Mouse (Mus musculus): Measurements from ENCODE around the gene 2210408I21Rik. TPM values are rescaled to one million over a fixed set of nuclear protein-coding genes. Genes with fewer than 3 reads are reported as not detected.

2210408I21Rik gene
- polyA plus RNA-seq, 1 experiment from 2014 or later = 5.2 TPM

DNA sequence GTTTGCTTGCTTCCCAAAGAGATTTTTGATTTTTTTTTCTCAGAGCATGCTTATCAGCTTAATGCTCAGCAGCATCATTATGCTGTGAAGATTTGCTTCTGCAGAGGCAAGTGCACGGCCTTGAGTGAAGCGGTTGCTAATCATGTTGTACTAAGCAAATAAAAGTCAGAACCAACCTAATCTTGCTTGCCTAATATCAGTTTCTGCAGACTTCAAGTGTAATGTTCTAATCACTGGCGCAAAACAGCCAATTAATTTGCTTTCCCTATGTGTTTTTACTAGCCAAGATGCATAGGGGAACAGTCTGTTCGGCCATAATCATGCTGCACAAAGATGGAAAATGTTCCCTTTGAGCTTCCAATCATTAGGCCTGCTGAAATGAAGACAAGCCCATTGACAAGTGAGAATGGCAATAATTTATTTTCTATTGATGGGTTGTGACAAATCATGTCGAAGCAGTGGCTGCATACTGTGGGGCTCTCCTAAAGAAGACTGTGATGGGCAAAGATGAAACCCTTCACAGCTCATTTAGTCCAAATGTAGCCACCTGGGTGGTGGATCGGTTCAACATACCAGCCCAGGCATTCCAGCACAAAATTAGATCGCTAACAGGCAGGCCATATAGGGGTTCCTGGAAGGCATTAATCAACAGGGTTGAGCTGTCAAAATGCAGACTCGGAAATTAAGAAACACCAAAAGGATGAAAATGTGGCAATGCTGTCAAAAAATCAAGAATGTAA, 393.8 kb downstream of the 2210408I21Rik start:
- Histone ChIP-seq H3K36me3 (ENCODE audit: control insufficient read depth, insufficient read depth) (no peaks in the 10 kb centered on the region), H3K27me3 (ENCODE audit: control insufficient read depth, insufficient read depth, low read length) (no peaks in the 10 kb centered on the region), H3K4me3 (ENCODE audit: low read length) (no peak overlapping the region), H3K27ac (ENCODE audit: low read length) (no peak overlapping the region), H3K9ac (ENCODE audit: low read length) (no peak overlapping the region), H3K4me1 (ENCODE audit: control insufficient read depth, insufficient read depth, low read length) (no peaks in the 10 kb centered on the region), H3K4me2 (ENCODE audit: low read depth, low read length) (no peak overlapping the region), H3K9me3 (replicated peaks; ENCODE audit: control insufficient read depth, low read length) (no peaks in the 10 kb centered on the region)
- ATAC-seq (replicated peaks; ENCODE audit: extremely low read depth, insufficient read depth, low FRiP score) = no peak
- 66% methylated on average over 8 of the region's 8 CpGs for WGBS

DNA sequence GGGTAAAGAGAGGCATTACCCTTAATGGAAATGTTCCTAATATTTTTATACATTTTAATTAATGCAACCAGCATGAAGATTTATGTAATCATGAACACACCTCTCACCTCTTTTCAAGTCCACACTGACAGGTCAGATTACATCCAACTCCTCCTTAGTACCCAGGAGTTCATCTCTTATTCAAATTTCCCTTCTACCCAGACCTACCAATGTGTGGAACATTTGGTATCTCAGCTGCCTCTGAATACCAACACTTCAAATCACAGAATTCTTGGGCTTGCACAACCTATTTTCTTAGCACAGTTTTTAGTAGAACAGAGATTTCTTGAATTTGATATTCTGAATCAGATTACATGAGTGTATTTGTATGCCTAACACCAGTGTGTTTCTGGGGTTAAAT, 394.4 kb downstream of the 2210408I21Rik start:
- no peak for ATAC-seq (replicated peaks; ENCODE audit: extremely low read depth, insufficient read depth, low FRiP score)
- no peak overlapping the region for H3K27ac ChIP-seq (ENCODE audit: low read length)

DNA sequence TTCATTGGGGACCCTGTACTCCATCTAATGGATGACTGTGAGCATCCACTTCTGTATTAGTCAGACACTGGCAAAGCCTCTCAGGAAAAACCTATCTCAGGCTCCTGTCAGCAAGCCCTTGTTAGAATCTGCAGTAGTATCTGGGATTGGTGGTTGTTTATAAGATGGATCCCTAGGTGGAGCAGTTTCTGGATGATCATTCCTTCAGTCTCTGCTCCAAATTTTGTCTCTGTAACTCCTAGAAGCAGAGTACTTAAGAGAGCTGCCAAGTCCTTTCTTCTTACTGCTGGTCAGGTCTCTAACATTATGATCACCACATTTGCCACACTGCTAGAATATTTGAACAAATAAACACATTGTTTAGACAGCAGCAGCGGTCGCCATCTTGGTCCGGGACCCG, 402.1 kb downstream of the 2210408I21Rik start:
- WGBS = 82% methylated on average over 4 of the region's 4 CpGs
- no peaks in the 10 kb centered on the region for H3K27me3 ChIP-seq (ENCODE audit: control insufficient read depth, insufficient read depth, low read length)
- no peak for ATAC-seq (replicated peaks; ENCODE audit: extremely low read depth, insufficient read depth, low FRiP score)
- H3K9ac ChIP-seq (ENCODE audit: low read length) = no peak overlapping the region
- H3K9me3 ChIP-seq (replicated peaks; ENCODE audit: control insufficient read depth, low read length) = no peaks in the 10 kb centered on the region
- no peak overlapping the region for H3K4me3 ChIP-seq (ENCODE audit: low read length)
- H3K27ac ChIP-seq (ENCODE audit: low read length) = no peak overlapping the region
- H3K4me2 ChIP-seq (ENCODE audit: low read depth, low read length) = no peak overlapping the region
- H3K36me3 ChIP-seq (ENCODE audit: control insufficient read depth, insufficient read depth) = no peaks in the 10 kb centered on the region
- H3K4me1 ChIP-seq (ENCODE audit: control insufficient read depth, insufficient read depth, low read length) = no peaks in the 10 kb centered on the region

More for the DNA sequence above, 394.4 kb downstream of the 2210408I21Rik start:
- H3K36me3 ChIP-seq (ENCODE audit: control insufficient read depth, insufficient read depth) = no peaks in the 10 kb centered on the region
- no peak overlapping the region for H3K9ac ChIP-seq (ENCODE audit: low read length)
- no peak overlapping the region for H3K4me2 ChIP-seq (ENCODE audit: low read depth, low read length)
- no peaks in the 10 kb centered on the region for H3K9me3 ChIP-seq (replicated peaks; ENCODE audit: control insufficient read depth, low read length)
- no peak overlapping the region for H3K4me3 ChIP-seq (ENCODE audit: low read length)
- H3K4me1 ChIP-seq (ENCODE audit: control insufficient read depth, insufficient read depth, low read length) = no peaks in the 10 kb centered on the region
- H3K27me3 ChIP-seq (ENCODE audit: control insufficient read depth, insufficient read depth, low read length) = no peaks in the 10 kb centered on the region

DNA sequence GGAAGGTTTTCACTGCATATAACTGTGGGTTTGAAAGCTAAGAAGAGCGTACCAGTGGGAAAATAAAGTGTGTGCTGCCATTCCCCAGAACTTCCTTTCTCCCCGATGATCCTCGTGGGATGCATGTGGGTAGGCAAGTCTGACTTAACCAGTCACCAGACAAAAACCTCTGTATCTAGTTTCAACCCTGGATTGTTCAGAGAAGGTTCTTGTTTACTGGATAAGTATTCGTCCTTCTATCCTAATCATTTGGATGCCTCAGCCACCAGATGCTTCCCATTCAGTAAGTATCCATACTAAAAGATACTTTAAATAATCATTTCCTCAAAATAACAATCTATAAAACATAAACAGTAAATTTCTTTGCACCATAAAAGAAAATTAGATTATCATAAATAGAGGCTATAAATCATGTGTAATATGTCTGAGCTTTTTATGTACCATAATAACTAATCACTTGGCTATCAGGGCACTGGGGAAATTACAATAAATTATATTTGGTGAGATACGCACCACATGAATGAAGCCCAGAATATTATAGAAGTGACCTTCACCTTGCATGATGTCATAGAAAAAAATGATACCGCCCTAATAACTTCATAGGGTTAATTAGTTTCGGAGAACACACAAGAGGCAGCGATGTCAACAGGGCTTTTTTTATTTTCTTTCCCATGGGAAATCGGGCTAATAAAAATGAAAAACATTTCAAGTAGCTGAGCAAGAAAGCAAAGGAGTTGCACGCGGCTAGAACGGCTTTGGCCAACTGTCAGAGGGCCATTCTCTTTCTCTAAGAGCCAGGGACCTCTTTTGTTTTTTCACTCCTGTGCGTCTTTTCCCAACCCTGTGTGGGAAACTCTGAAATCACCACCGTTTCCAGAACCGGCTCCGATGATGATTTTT, 412.4 kb downstream of the 2210408I21Rik start:
- Histone ChIP-seq H3K36me3 (ENCODE audit: control insufficient read depth, insufficient read depth) (no peaks in the 10 kb centered on the region), H3K4me2 (ENCODE audit: low read depth, low read length) (no peak overlapping the region)

DNA sequence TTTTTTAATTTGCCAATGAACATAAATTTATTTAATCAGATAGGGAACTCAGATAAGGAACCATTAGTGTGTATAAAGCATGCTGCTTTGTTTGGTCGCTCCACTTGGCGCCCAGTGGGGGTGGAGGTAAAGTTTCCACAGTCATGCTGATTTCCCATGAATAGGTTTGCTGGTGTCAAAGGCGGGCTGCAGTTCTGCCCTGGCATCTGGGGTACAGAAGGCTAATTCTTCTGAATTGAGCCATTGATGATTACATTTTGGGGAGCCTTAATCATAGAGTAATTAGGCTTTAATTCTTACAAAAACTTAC, 413.0 kb downstream of the 2210408I21Rik start:
- Histone ChIP-seq H3K27me3 (ENCODE audit: control insufficient read depth, insufficient read depth, low read length) (no peaks in the 10 kb centered on the region), H3K4me1 (ENCODE audit: control insufficient read depth, insufficient read depth, low read length) (no peaks in the 10 kb centered on the region), H3K4me2 (ENCODE audit: low read depth, low read length) (no peak overlapping the region), H3K9me3 (replicated peaks; ENCODE audit: control insufficient read depth, low read length) (no peaks in the 10 kb centered on the region), H3K9ac (ENCODE audit: low read length) (no peak overlapping the region), H3K27ac (ENCODE audit: low read length) (no peak overlapping the region), H3K4me3 (ENCODE audit: low read length) (no peak overlapping the region), H3K36me3 (ENCODE audit: control insufficient read depth, insufficient read depth) (no peaks in the 10 kb centered on the region)
- no peak for ATAC-seq (replicated peaks; ENCODE audit: extremely low read depth, insufficient read depth, low FRiP score)
- WGBS = 27% methylated on average over 3 of the region's 3 CpGs

More for the DNA sequence above, 412.4 kb downstream of the 2210408I21Rik start:
- H3K4me1 ChIP-seq (ENCODE audit: control insufficient read depth, insufficient read depth, low read length) = no peaks in the 10 kb centered on the region
- no peaks in the 10 kb centered on the region for H3K27me3 ChIP-seq (ENCODE audit: control insufficient read depth, insufficient read depth, low read length)
- WGBS = 55% methylated on average over 16 of the region's 16 CpGs
- ATAC-seq (replicated peaks; ENCODE audit: extremely low read depth, insufficient read depth, low FRiP score) = no peak
- H3K9ac ChIP-seq (ENCODE audit: low read length) = no peak overlapping the region
- no peaks in the 10 kb centered on the region for H3K9me3 ChIP-seq (replicated peaks; ENCODE audit: control insufficient read depth, low read length)
- H3K27ac ChIP-seq (ENCODE audit: low read length) = no peak overlapping the region
- H3K4me3 ChIP-seq (ENCODE audit: low read length) = no peak overlapping the region

DNA sequence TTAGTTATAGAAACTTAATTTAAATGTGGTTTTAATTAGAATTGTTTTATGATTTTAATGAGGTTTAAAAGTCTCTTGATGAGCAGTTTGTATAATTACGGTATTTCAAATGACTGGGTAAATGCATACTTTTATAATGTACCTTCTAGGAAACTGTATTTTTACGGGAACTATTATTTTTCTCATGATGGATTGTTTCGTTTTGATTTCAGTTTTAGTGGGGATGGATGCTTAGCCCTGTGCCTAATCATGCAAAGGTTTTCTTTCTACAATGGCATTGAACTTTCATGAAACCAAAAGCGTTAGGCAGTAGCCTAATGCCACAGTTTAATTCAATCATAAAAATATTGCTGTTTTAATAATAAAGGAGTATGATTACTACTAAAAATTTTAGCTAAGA, 413.4 kb downstream of the 2210408I21Rik start:
- ATAC-seq (replicated peaks; ENCODE audit: extremely low read depth, insufficient read depth, low FRiP score) = no peak
- 84% methylated on average over 4 of the region's 4 CpGs for WGBS
- no peaks in the 10 kb centered on the region for H3K9me3 ChIP-seq (replicated peaks; ENCODE audit: control insufficient read depth, low read length)

DNA sequence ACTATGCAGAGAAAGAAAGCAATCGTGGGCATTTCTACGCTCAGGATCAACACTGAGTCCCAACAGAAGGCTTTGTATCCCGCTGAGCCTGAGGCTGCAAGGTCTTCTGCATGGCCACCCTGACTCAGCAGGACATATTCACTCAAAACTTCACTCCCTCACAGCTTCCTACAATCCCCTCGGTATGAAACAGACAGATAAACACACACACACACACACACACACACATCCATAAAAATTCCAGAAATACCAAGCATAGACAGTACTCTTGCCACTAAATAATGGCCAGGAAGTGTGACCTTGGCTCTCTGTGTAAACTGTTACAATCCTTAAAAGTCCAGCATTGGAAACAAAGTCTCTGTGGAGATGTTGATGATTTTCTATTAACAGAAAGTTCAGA, 458.7 kb downstream of the 2210408I21Rik start:
- Histone ChIP-seq H3K9me3 (replicated peaks; ENCODE audit: control insufficient read depth, low read length) (peaks cover 2% of the 10 kb centered on the region; the same call in 1 of the 2 replicates), H3K27ac (ENCODE audit: low read length) (no peak overlapping the region), H3K4me2 (ENCODE audit: low read depth, low read length) (no peak overlapping the region), H3K27me3 (ENCODE audit: control insufficient read depth, insufficient read depth, low read length) (no peaks in the 10 kb centered on the region), H3K36me3 (ENCODE audit: control insufficient read depth, insufficient read depth) (no peaks in the 10 kb centered on the region), H3K4me1 (ENCODE audit: control insufficient read depth, insufficient read depth, low read length) (no peaks in the 10 kb centered on the region), H3K4me3 (ENCODE audit: low read length) (no peak overlapping the region), H3K9ac (ENCODE audit: low read length) (no peak overlapping the region)
- no peak for ATAC-seq (replicated peaks; ENCODE audit: extremely low read depth, insufficient read depth, low FRiP score)
- WGBS = 58% methylated on average over 4 of the region's 4 CpGs

More for the DNA sequence above, 413.4 kb downstream of the 2210408I21Rik start:
- no peaks in the 10 kb centered on the region for H3K36me3 ChIP-seq (ENCODE audit: control insufficient read depth, insufficient read depth)
- no peaks in the 10 kb centered on the region for H3K4me1 ChIP-seq (ENCODE audit: control insufficient read depth, insufficient read depth, low read length)
- H3K27ac ChIP-seq (ENCODE audit: low read length) = no peak overlapping the region
- H3K4me3 ChIP-seq (ENCODE audit: low read length) = no peak overlapping the region
- H3K4me2 ChIP-seq (ENCODE audit: low read depth, low read length) = no peak overlapping the region
- no peaks in the 10 kb centered on the region for H3K27me3 ChIP-seq (ENCODE audit: control insufficient read depth, insufficient read depth, low read length)
- no peak overlapping the region for H3K9ac ChIP-seq (ENCODE audit: low read length)

DNA sequence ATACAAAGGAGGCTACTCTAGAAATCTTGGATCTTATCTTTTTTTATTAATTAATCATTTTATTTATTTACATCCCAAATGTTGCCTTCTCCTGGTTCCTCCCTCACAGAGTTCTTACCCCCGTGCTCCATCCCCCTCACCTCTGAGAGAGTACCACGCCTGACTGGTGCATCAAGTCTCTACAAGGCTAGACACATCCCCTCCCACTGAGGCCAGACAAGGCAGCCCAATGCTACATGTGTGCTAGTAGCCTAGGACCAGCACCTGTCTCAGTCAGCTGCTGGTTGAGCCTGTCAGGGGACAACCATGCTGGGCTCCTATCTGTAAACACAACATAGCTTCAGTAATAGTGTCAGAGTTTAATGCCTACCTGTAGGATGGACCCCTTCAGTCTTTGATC, 480.0 kb downstream of the 2210408I21Rik start:
- H3K36me3 ChIP-seq (ENCODE audit: control insufficient read depth, insufficient read depth) = no peaks in the 10 kb centered on the region
- H3K4me2 ChIP-seq (ENCODE audit: low read depth, low read length) = no peak overlapping the region
- no peak for ATAC-seq (replicated peaks; ENCODE audit: extremely low read depth, insufficient read depth, low FRiP score)
- H3K9ac ChIP-seq (ENCODE audit: low read length) = no peak overlapping the region
- no peak overlapping the region for H3K27ac ChIP-seq (ENCODE audit: low read length)
- no peak overlapping the region for H3K4me3 ChIP-seq (ENCODE audit: low read length)
- 69% methylated on average over 2 of the region's 2 CpGs for WGBS
- H3K9me3 ChIP-seq (replicated peaks; ENCODE audit: control insufficient read depth, low read length) = no peaks in the 10 kb centered on the region
- no peaks in the 10 kb centered on the region for H3K4me1 ChIP-seq (ENCODE audit: control insufficient read depth, insufficient read depth, low read length)
- H3K27me3 ChIP-seq (ENCODE audit: control insufficient read depth, insufficient read depth, low read length) = no peaks in the 10 kb centered on the region
